Mouse (Mus musculus) lung, postnatal 0 days (tissue): ENCODE results near the gene Ak9.

ENCODE experiments used
- CTCF ChIP-seq: IDR thresholded peaks from 2 replicates; pipeline ENCODE4 v1.5.1; 2016; ENCODE audit warnings: antibody characterized with exemption, mild to moderate bottlenecking
- EP300 ChIP-seq: IDR thresholded peaks from 2 replicates; pipeline ENCODE4 v1.6.1; 2016; ENCODE audit warnings: antibody characterized with exemption, mild to moderate bottlenecking, control low read depth

- TF ChIP-seq EP300, result no peak
- TF ChIP-seq CTCF, result no peak
These were observed 81.9 kb downstream of the Ak9 start for GRCm38 (mm10) chr10:41385506-41386221.
